Mouse (Mus musculus): ENCODE measurements around the gene Kdm2a. TPM values are rescaled to one million over a fixed set of nuclear protein-coding genes. Genes with fewer than 3 reads are reported as not detected.

The Kdm2a gene
- total RNA-seq, 2 experiments from 2014 or later = 74.8 to 79.7 TPM

DNA sequence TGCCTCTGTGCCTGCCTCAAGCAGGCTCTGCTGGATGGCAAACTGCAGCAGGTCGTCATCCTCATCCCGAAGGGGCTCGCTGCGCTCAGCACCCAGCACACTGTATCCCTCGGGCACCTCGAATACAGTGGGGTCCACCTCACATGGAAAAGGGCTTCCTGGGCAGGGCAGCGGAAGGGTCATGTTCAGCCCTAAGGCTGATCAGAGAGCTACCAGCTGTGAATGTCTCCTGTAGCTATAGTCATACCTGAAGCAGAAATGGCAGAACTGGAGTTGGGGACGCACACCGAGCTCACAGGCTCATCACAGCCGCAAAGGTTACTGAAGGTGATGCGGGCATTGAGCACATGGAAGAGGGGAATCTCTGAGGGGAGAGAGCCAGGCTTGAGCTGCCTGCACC is 127.1 kb downstream of the Kdm2a start:
- no peak for ATAC-seq (replicated peaks; ENCODE audit: low FRiP score, low TSS enrichment, poor library complexity, severe bottlenecking)

DNA sequence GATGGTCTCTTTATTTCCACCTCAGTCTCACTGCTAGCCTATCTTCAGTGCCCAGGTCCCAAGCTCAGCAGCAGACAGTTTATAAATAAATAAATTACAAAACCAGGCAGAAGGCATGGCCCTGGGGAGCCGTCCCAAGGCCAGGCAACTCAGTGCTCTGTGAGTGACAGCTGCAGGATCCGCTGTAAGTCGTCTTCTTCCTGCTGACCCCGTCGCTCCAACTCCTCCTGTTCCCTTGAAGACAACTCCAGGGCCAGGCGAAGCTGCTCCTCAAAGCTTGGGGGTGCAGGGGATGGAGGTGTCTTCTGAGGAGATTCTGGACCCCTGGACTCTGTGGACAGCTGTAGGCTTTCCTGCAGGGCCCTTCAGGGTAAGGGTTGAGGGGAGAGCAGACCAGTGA is 127.9 kb downstream of the Kdm2a start:
- no peak for ATAC-seq (replicated peaks; ENCODE audit: low FRiP score, low TSS enrichment, poor library complexity, severe bottlenecking)

DNA sequence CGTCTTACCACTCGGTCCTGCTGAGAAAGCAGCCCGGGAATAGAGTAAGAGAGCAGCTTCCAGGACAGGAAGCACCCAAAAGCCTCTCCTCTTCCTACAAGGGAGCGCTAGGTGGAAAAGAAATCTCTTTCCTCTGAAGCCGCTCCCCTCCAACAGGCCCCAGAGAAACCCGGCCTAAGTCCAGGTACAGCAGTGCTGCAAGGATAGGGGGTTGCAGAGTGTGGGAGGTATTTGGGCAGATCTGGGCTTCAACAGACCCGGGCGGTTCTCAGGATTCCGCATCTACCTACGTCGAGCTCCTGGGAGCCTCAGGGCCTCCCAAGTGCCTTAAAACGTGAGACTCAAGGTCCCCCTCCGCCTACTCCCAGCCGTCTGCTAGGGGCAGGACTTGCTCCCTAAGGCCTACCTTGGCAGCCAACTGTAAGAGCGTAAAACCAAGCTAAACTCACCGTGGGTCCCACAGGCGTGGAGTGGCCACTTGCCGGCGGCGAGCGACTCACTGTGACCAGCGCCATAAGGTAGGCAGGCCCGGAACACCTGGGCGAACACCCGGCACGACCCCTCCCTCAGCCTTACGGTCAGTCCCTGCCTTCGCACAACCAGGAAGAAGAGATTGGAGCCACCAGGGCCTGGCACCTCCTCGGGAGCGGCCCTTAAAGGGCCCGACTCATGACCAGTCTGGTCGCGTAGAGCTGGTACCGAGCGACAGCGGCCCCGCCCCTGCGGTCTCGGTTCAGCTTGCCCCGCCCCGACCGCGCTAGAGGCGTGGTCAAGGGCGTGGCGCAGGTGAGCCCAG is 129.3 kb downstream of the Kdm2a start, which contains the start of gene Ssh3:
Ssh3 (minus strand) TSS at position 615 of the 796 bp plus-strand sequence.
- peak; percentile 81 for ATAC-seq (replicated peaks; ENCODE audit: low FRiP score, low TSS enrichment, poor library complexity, severe bottlenecking)

DNA sequence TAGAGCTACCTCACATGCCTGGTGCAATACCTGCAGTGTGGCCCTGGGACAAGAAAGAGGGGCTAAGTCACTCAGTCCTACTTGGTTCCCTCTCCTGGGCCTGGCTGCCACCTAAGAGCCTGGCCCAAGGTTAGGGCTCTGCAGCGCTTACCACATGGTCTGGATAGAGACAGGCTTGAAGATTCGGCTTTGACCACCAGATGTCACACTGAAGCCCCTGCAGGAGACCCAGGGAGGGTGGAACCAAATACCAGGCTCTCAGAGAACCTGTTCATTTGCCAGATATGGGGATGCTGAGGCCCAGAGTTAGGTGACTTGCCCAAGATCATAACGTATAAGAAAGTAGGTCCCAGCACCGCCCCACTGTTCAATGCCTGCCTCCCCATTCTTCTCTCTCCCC is 132.1 kb downstream of the Kdm2a start:
- no peak for ATAC-seq (replicated peaks; ENCODE audit: low FRiP score, low TSS enrichment, poor library complexity, severe bottlenecking)

Other genes with a start within 250 kb of the Kdm2a start
- 103 and 123 TPM in 2 replicates for gene Coro1b, start 249.7 kb downstream of the Kdm2a start, total RNA-seq (2014; fragmentation: Nextera tagmentation)
- 42.8 and 97.1 TPM in 2 replicates for gene Coro1b, start 249.7 kb downstream of the Kdm2a start, total RNA-seq (2017)
- 53.0 and 63.6 TPM in 2 replicates for gene Ptprcap, start 244.7 kb downstream of the Kdm2a start, total RNA-seq (2014; fragmentation: Nextera tagmentation)
- gene Ptprcap, start 244.7 kb downstream of the Kdm2a start, total RNA-seq (2017) = 104 and 112 TPM in 2 replicates
- 60.4 and 60.9 TPM in 2 replicates for gene Rps6kb2, start 234.9 kb downstream of the Kdm2a start, total RNA-seq (2014; fragmentation: Nextera tagmentation)
- 14.7 and 39.7 TPM in 2 replicates for gene Rps6kb2, start 234.9 kb downstream of the Kdm2a start, total RNA-seq (2017)
- 8.1 and 10.9 TPM in 2 replicates for gene Carns1, start 222.8 kb downstream of the Kdm2a start, total RNA-seq (2014; fragmentation: Nextera tagmentation)
- 0.19 and 1.0 TPM in 2 replicates for gene Carns1, start 222.8 kb downstream of the Kdm2a start, total RNA-seq (2017)
- gene Tbc1d10c, start 207.0 kb downstream of the Kdm2a start, total RNA-seq (2014; fragmentation: Nextera tagmentation) = 17.1 and 30.7 TPM in 2 replicates
- 7.1 and 9.3 TPM in 2 replicates for gene Tbc1d10c, start 207.0 kb downstream of the Kdm2a start, total RNA-seq (2017)
- gene Ppp1ca, start 206.2 kb downstream of the Kdm2a start, total RNA-seq (2014; fragmentation: Nextera tagmentation) = 392 and 411 TPM in 2 replicates
- gene Ppp1ca, start 206.2 kb downstream of the Kdm2a start, total RNA-seq (2017) = 411 and 530 TPM in 2 replicates
- 35.5 and 47.7 TPM in 2 replicates for gene Rad9a, start 196.6 kb downstream of the Kdm2a start, total RNA-seq (2014; fragmentation: Nextera tagmentation)
- 17.5 and 29.6 TPM in 2 replicates for gene Rad9a, start 196.6 kb downstream of the Kdm2a start, total RNA-seq (2017)
- 4.6 and 6.9 TPM in 2 replicates for gene Clcf1, start 184.0 kb downstream of the Kdm2a start, total RNA-seq (2014; fragmentation: Nextera tagmentation)
- gene Clcf1, start 184.0 kb downstream of the Kdm2a start, total RNA-seq (2017) = 0.99 TPM in 1 of 2 replicates, not detected in the other
- 2.1 TPM in 1 of 2 replicates, not detected in the other for gene AC109138.7, start 183.9 kb downstream of the Kdm2a start, total RNA-seq (2014; fragmentation: Nextera tagmentation)
- gene AC109138.7, start 183.9 kb downstream of the Kdm2a start, total RNA-seq (2017) = not detected in 2 replicates
- gene Pold4, start 166.4 kb downstream of the Kdm2a start, total RNA-seq (2014; fragmentation: Nextera tagmentation) = 20.0 and 22.3 TPM in 2 replicates
- gene Pold4, start 166.4 kb downstream of the Kdm2a start, total RNA-seq (2017) = 27.2 and 28.2 TPM in 2 replicates
- 5.9 and 27.6 TPM in 2 replicates for gene Ssh3, start 129.1 kb downstream of the Kdm2a start, total RNA-seq (2014; fragmentation: Nextera tagmentation)
- gene Ssh3, start 129.1 kb downstream of the Kdm2a start, total RNA-seq (2017) = 7.0 and 8.6 TPM in 2 replicates
- gene Ankrd13d, start 115.1 kb downstream of the Kdm2a start, total RNA-seq (2014; fragmentation: Nextera tagmentation) = 1.0 and 2.2 TPM in 2 replicates
- gene Ankrd13d, start 115.1 kb downstream of the Kdm2a start, total RNA-seq (2017) = 0.61 TPM in 1 of 2 replicates, not detected in the other
- 103 and 118 TPM in 2 replicates for gene Grk2, start 92.1 kb downstream of the Kdm2a start, total RNA-seq (2014; fragmentation: Nextera tagmentation)
- gene Grk2, start 92.1 kb downstream of the Kdm2a start, total RNA-seq (2017) = 81.8 and 93.1 TPM in 2 replicates
- 0.72 TPM in 1 of 2 replicates, not detected in the other for gene Rhod, start 41.1 kb upstream of the Kdm2a start, total RNA-seq (2014; fragmentation: Nextera tagmentation)
- gene Rhod, start 41.1 kb upstream of the Kdm2a start, total RNA-seq (2017) = not detected in 2 replicates
- not detected in 2 replicates for gene Syt12, start 79.2 kb upstream of the Kdm2a start, total RNA-seq (2014; fragmentation: Nextera tagmentation)
- not detected in 2 replicates for gene Syt12, start 79.2 kb upstream of the Kdm2a start, total RNA-seq (2017)
- gene 2010003K11Rik, start 100.3 kb upstream of the Kdm2a start, total RNA-seq (2014; fragmentation: Nextera tagmentation) = not detected in 2 replicates
- not detected in 2 replicates for gene 2010003K11Rik, start 100.3 kb upstream of the Kdm2a start, total RNA-seq (2017)
- 4.8 and 11.0 TPM in 2 replicates for gene Pcx, start 112.2 kb upstream of the Kdm2a start, total RNA-seq (2014; fragmentation: Nextera tagmentation)
- gene Pcx, start 112.2 kb upstream of the Kdm2a start, total RNA-seq (2017) = 2.9 and 3.9 TPM in 2 replicates
- gene Lrfn4, start 217.4 kb upstream of the Kdm2a start, total RNA-seq (2014; fragmentation: Nextera tagmentation) = 0.92 and 2.6 TPM in 2 replicates
- 1.1 and 2.4 TPM in 2 replicates for gene Lrfn4, start 217.4 kb upstream of the Kdm2a start, total RNA-seq (2017)
- gene Rce1, start 227.4 kb upstream of the Kdm2a start, total RNA-seq (2014; fragmentation: Nextera tagmentation) = 23.0 and 38.5 TPM in 2 replicates
- gene Rce1, start 227.4 kb upstream of the Kdm2a start, total RNA-seq (2017) = 14.6 and 26.0 TPM in 2 replicates